19 mouse cellular contexts compared by ENCODE assay signal in genomic region chr4:104448199-104448598, GRCm38 (mm10).
DNase-seq lines count a peak whose midpoint lies in the region; TF ChIP-seq lines count a peak whose summit lies in the region.
"Had no signal": no experiment of that assay in that cellular context is flagged by ENCODE, and none has a peak within 500 bp of the region (broad histone marks: within the 10 kb centered on the region; RNA-seq: fewer than 3 reads in every experiment).

No protein-coding gene starts in this region.

- no peaks in the 10 kb centered on the region for H3K27me3 ChIP-seq in cerebellum, adult 2 months (ENCODE audit: control insufficient read depth, insufficient read depth, low read length)
- H3K27me3 ChIP-seq: CH12.LX, Patski had no signal

- H3K27ac ChIP-seq in cerebellum, adult 2 months (ENCODE audit: insufficient read depth, low read length), result peak overlapping the region; percentile 42; the same call in 1 of the 2 replicates
- peak overlapping the region; percentile 32; the same call in 1 of the 2 replicates for H3K27ac ChIP-seq in layer of hippocampus, adult 2 months

- peaks cover 65% of the 10 kb centered on the region for H3K4me1 ChIP-seq in cerebellum, adult 2 months (ENCODE audit: control insufficient read depth, insufficient read depth, low read length)

- no peak for DNase-seq in cerebellum, adult 2 months
- DNase-seq in cerebellum, postnatal 36 days, result no peak
- peak; percentile 51 for DNase-seq in cerebellum, adult 9-10 months
- DNase-seq in cerebellum, postnatal 25 days, result no peak
- no peak for DNase-seq in layer of hippocampus, adult 2 months (ENCODE audit: low spot score in 2 of 2)
- DNase-seq in layer of hippocampus, postnatal 25 days (ENCODE audit: extremely low spot score in 1 of 2, low spot score in 1 of 2), result no peak
- peak; percentile 74 for DNase-seq in brain, adult 2 months (ENCODE audit: low read depth, low spot score)
- no peak for DNase-seq in adrenal gland, postnatal 36 days
- DNase-seq: adrenal gland, adult 2 months; adrenal gland, adult 8-10 months; adrenal gland, postnatal 10 days; adrenal gland, postnatal 14 days; adrenal gland, postnatal 25 days; B cell, adult 2 months; cerebellum, adult 11 months; cerebellum, adult 11-12 months; cerebellum, adult 8-10 months had no signal

- WGBS in cerebellum, adult 2 months, result 76% methylated on average over 1 of the region's 1 CpGs

- no peak for TF ChIP-seq CTCF in cerebellum, adult 2 months (IDR thresholded peaks at IDR 0.05; ENCODE audit: borderline replicate concordance, insufficient read depth, low read depth, low read length)
- no peak for TF ChIP-seq CTCF in layer of hippocampus, adult 2 months (conservative IDR thresholded peaks at IDR 0.05)

- no peak for TF ChIP-seq POLR2A in cerebellum, adult 2 months (IDR thresholded peaks at IDR 0.05; ENCODE audit: borderline replicate concordance, insufficient read depth, low read length)

- no peak overlapping the region for H3K4me3 ChIP-seq in cerebellum, adult 2 months (replicated peaks; ENCODE audit: insufficient read depth, low read depth, low read length)
- H3K4me3 ChIP-seq in layer of hippocampus, adult 2 months, result no peak overlapping the region

Comparison
In these comparisons a context has a peak if more than half of its experiments do, and no peak if none do; other contexts are left out.
1. DNase-seq: peak in cerebellum, adult 9-10 months (single experiment) and brain, adult 2 months (single experiment); none in cerebellum, adult 2 months (0 of 2), cerebellum, postnatal 36 days (0 of 2), cerebellum, postnatal 25 days (0 of 2), layer of hippocampus, adult 2 months (0 of 2), layer of hippocampus, postnatal 25 days (0 of 2) and adrenal gland, postnatal 36 days (0 of 2).